Mouse (Mus musculus) small intestine, adult 2 months (tissue): ENCODE data around the gene Amotl1.

Experiments
- CTCF ChIP-seq: fragments of 200-500 bp; IDR thresholded peaks from 2 replicates; pipeline ENCODE4 v1.5.1; 2012; ENCODE audit warnings: low read depth, mild to moderate bottlenecking, control low read depth, inconsistent platforms, low read length, moderate library complexity, mixed read lengths; ENCODE audit not compliant: insufficient replicate concordance, insufficient read length; ENCODE audit errors: extremely low read depth
- POLR2A ChIP-seq: fragments of 200-500 bp; IDR thresholded peaks from 2 replicates; pipeline ENCODE4 v1.6.1; 2012; ENCODE audit warnings: low read depth, mild to moderate bottlenecking, control low read depth, inconsistent platforms, low read length, moderate library complexity

DNA sequence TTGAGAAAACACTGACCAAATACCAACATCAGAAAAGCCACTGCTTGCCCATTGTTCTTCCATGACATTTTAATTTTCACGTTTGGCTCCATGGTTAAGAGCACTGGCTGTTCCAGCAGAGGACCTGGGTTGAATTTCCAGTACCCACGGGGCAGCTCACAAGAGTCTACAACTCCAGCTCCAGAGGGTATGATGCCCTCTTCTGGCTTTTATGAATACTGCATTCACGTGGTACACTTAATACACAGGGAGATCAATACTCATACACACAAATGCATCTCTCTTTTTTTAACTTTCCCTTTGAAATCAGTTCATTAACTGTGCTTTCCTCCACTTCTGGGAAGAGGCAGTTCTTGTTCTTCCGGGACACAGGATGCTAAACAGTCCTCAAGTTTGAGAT lies 41.4 kb downstream of the Amotl1 start:
- TF ChIP-seq CTCF (no peak), POLR2A (no peak)
